Mouse (Mus musculus): ENCODE measurements around the gene Obox1.
"Not testable (repeated sequence)": the region's sequence is repeated elsewhere in the genome, so short reads cannot be mapped to it uniquely, and the experiment has no call there.

GRCm38 (mm10) chr7:15399147-15399874 lies 10.6 kb downstream of the Obox1 start:
- TF ChIP-seq CTCF, EP300 (IDR thresholded peaks at IDR 0.05; ENCODE audit: low read depth): not testable (repeated sequence)
